11 mouse cellular contexts compared by ENCODE assay signal in the genomic region with DNA sequence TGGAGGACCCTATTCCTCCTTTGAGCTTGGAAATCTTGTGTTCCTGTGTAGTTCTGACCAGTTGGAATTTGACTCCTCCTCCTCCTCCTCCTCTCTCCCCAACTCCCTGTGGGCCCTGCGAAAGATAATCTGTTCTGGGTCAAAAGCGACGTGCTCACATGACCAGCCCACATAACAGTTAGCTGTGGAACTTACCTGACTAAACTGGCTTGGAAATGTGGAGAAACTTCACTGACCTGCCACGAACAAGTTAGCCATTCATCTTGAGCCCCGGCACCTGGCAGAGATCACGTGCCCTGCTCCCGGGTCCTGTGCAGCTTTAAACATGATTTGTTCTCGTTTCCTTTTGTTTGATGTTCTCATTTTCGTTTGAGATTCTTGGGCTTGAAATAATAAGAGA.
DNase-seq lines count a peak whose midpoint lies in the region; ATAC-seq and TF ChIP-seq lines count a peak whose summit lies in the region.
"Had no signal": no experiment of that assay in that cellular context is flagged by ENCODE, and none has a peak within 500 bp of the region (broad histone marks: within the 10 kb centered on the region; RNA-seq: fewer than 3 reads in every experiment).

No protein-coding gene starts in this region.

- H3K27me3 ChIP-seq in embryonic facial prominence, embryonic 12.5 days: no peaks in the 10 kb centered on the region
- H3K27me3 ChIP-seq in kidney, embryonic 15.5 days: no peaks in the 10 kb centered on the region
- H3K27me3 ChIP-seq in lung, embryonic 15.5 days: no peaks in the 10 kb centered on the region
- no peaks in the 10 kb centered on the region for H3K27me3 ChIP-seq in forebrain, postnatal 0 days (ENCODE audit: insufficient read depth, low read length)
- H3K27me3 ChIP-seq: Patski had no signal

- TF ChIP-seq CTCF in forebrain, postnatal 0 days (IDR thresholded peaks at IDR 0.05; ENCODE audit: low read depth): no peak

- no peak for ATAC-seq in embryonic facial prominence, embryonic 12.5 days (ENCODE audit: insufficient number of reproducible peaks, insufficient read depth, low FRiP score, low TSS enrichment)
- ATAC-seq in kidney, embryonic 15.5 days (replicated peaks; ENCODE audit: low FRiP score): peak; percentile 88
- ATAC-seq in lung, embryonic 15.5 days (ENCODE audit: borderline replicate concordance, extremely low read depth, low FRiP score, low TSS enrichment): peak; percentile 25; the same call in 1 of the 2 replicates
- ATAC-seq in forebrain, postnatal 0 days: no peak
- ATAC-seq in erythroid progenitor cell, adult 5-6 weeks (replicated peaks; ENCODE audit: low FRiP score, poor library complexity, severe bottlenecking): no peak
- ATAC-seq: Patski had no signal

- no peaks in the 10 kb centered on the region for H3K9me3 ChIP-seq in embryonic facial prominence, embryonic 12.5 days
- H3K9me3 ChIP-seq in kidney, embryonic 15.5 days (replicated peaks): no peaks in the 10 kb centered on the region
- no peaks in the 10 kb centered on the region for H3K9me3 ChIP-seq in lung, embryonic 15.5 days
- H3K9me3 ChIP-seq in forebrain, postnatal 0 days (ENCODE audit: low read length): no peaks in the 10 kb centered on the region

- H3K27ac ChIP-seq in embryonic facial prominence, embryonic 12.5 days: peak overlapping the region; percentile 51
- H3K27ac ChIP-seq in kidney, embryonic 15.5 days: peak overlapping the region; percentile 85
- peak overlapping the region; percentile 84 for H3K27ac ChIP-seq in lung, embryonic 15.5 days
- no peak overlapping the region for H3K27ac ChIP-seq in forebrain, postnatal 0 days (ENCODE audit: low read depth, low read length)

- peak; percentile 67 for DNase-seq in embryo, embryonic 10.5 days (ENCODE audit: low spot score)
- DNase-seq in ovary, adult 18-20 months (ENCODE audit: low spot score): no peak
- no peak for DNase-seq in forebrain, postnatal 0 days
- no peak for DNase-seq in cerebellum, postnatal 14 days
- DNase-seq: gastrocnemius, postnatal 25 days; thymus, adult 18-20 months had no signal

- no peak overlapping the region for H3K4me3 ChIP-seq in embryonic facial prominence, embryonic 12.5 days
- H3K4me3 ChIP-seq in kidney, embryonic 15.5 days (replicated peaks): no peak overlapping the region
- H3K4me3 ChIP-seq in lung, embryonic 15.5 days: no peak overlapping the region
- no peak overlapping the region for H3K4me3 ChIP-seq in forebrain, postnatal 0 days (ENCODE audit: low read depth, low read length)

- H3K9ac ChIP-seq in embryonic facial prominence, embryonic 12.5 days: no peak overlapping the region
- H3K9ac ChIP-seq in kidney, embryonic 15.5 days: no peak overlapping the region
- H3K9ac ChIP-seq in lung, embryonic 15.5 days: no peak overlapping the region
- no peak overlapping the region for H3K9ac ChIP-seq in forebrain, postnatal 0 days

- WGBS in embryonic facial prominence, embryonic 12.5 days: 24% methylated on average over 9 of the region's 9 CpGs
- WGBS in kidney, embryonic 15.5 days: 8% methylated on average over 9 of the region's 9 CpGs
- WGBS in lung, embryonic 15.5 days: 17% methylated on average over 9 of the region's 9 CpGs
- WGBS in forebrain, postnatal 0 days: 45% methylated on average over 9 of the region's 9 CpGs

- H3K4me2 ChIP-seq in embryonic facial prominence, embryonic 12.5 days (replicated peaks): peak overlapping the region; percentile 28
- peak overlapping the region; percentile 43 for H3K4me2 ChIP-seq in kidney, embryonic 15.5 days
- peak overlapping the region; percentile 11; the same call in 1 of the 2 replicates for H3K4me2 ChIP-seq in lung, embryonic 15.5 days
- no peak overlapping the region for H3K4me2 ChIP-seq in forebrain, postnatal 0 days (ENCODE audit: low read depth)

- H3K36me3 ChIP-seq in embryonic facial prominence, embryonic 12.5 days: no peaks in the 10 kb centered on the region
- no peaks in the 10 kb centered on the region for H3K36me3 ChIP-seq in kidney, embryonic 15.5 days
- no peaks in the 10 kb centered on the region for H3K36me3 ChIP-seq in lung, embryonic 15.5 days
- no peaks in the 10 kb centered on the region for H3K36me3 ChIP-seq in forebrain, postnatal 0 days (ENCODE audit: insufficient read depth)

- H3K4me1 ChIP-seq in embryonic facial prominence, embryonic 12.5 days: peaks cover 24% of the 10 kb centered on the region
- peaks cover 51% of the 10 kb centered on the region for H3K4me1 ChIP-seq in kidney, embryonic 15.5 days
- H3K4me1 ChIP-seq in lung, embryonic 15.5 days: peaks cover 54% of the 10 kb centered on the region
- H3K4me1 ChIP-seq in forebrain, postnatal 0 days (ENCODE audit: insufficient read depth): 0 out of 2 replicates have a peak, but pooled peaks cover 3% of the 10 kb centered on the region

Comparison
In these comparisons a context has a peak if more than half of its experiments do, and no peak if none do; other contexts are left out.
1. ATAC-seq: peak in kidney, embryonic 15.5 days (single experiment) and lung, embryonic 15.5 days (single experiment); none in embryonic facial prominence, embryonic 12.5 days (single experiment), forebrain, postnatal 0 days (single experiment) and erythroid progenitor cell, adult 5-6 weeks (single experiment).